Mouse (Mus musculus) layer of hippocampus, adult 8-10 months (tissue): ENCODE data around the gene Prpsap1. TPM values are rescaled to one million over a fixed set of nuclear protein-coding genes. Genes with fewer than 3 reads are reported as not detected.

Experiments used
- DNase-seq, 2 experiments: peaks; one replicate each; pipeline ENCODE4 v3.0.0; 2022; ENCODE audit warnings: low spot score in 2 of 2
- total RNA-seq, 4 experiments: library from RNA; stranded (reverse); gene quantifications; 2 replicates each; pipeline ENCODE4 v1.2.4; 2022

Prpsap1 gene
- total RNA-seq, 4 experiments from 2014 or later: 83.2 to 104 (median 89.6) TPM

GRCm38 (mm10) chr11:116445596-116446307 lies 48.2 kb downstream of the Prpsap1 start:
- DNase-seq: peak; percentile 84 to 95

GRCm38 (mm10) chr11:116443935-116444334 lies 50.1 kb downstream of the Prpsap1 start:
- DNase-seq: no peak

- DNase-seq: no peak
These were observed 50.7 kb downstream of the Prpsap1 start for GRCm38 (mm10) chr11:116443311-116443710.

- no peak for DNase-seq
These were observed 51.2 kb downstream of the Prpsap1 start for GRCm38 (mm10) chr11:116442867-116443177.

- DNase-seq: no peak
These were observed 51.7 kb downstream of the Prpsap1 start for GRCm38 (mm10) chr11:116442129-116442866.

- no peak for DNase-seq
These were observed 53.5 kb downstream of the Prpsap1 start for GRCm38 (mm10) chr11:116440408-116441068.

GRCm38 (mm10) chr11:116439269-116440240 lies 54.4 kb downstream of the Prpsap1 start:
- no peak for DNase-seq

- DNase-seq: no peak
These were observed 56.5 kb downstream of the Prpsap1 start for GRCm38 (mm10) chr11:116437541-116437940.

- no peak for DNase-seq
These were observed 57.2 kb downstream of the Prpsap1 start for GRCm38 (mm10) chr11:116436725-116437331.

- DNase-seq: no peak
These were observed 57.8 kb downstream of the Prpsap1 start for GRCm38 (mm10) chr11:116435992-116436724.

- no peak for DNase-seq
These were observed 58.8 kb downstream of the Prpsap1 start for GRCm38 (mm10) chr11:116434967-116435752.

GRCm38 (mm10) chr11:116434287-116434966 lies 59.6 kb downstream of the Prpsap1 start:
- peak in 1 of 2 experiments; percentile 42 for DNase-seq

GRCm38 (mm10) chr11:116433356-116434286 lies 60.4 kb downstream of the Prpsap1 start, which contains the start of gene Ubald2:
Gene Ubald2, plus strand, starts transcription at chr11:116434094.
- DNase-seq: peak; percentile 99

GRCm38 (mm10) chr11:116432593-116433355 lies 61.2 kb downstream of the Prpsap1 start:
- DNase-seq: peak; percentile 62 to 72

- no peak for DNase-seq
These were observed 61.9 kb downstream of the Prpsap1 start for GRCm38 (mm10) chr11:116432127-116432526.

- no peak for DNase-seq
These were observed 62.4 kb downstream of the Prpsap1 start for GRCm38 (mm10) chr11:116431428-116432077.
